Mouse (Mus musculus): ENCODE data around the gene Il13ra2. TPM values are rescaled to one million over a fixed set of nuclear protein-coding genes. Genes with fewer than 3 reads are reported as not detected.

The Il13ra2 gene
- total and polyA plus RNA-seq, 3 experiments = not detected

Other genes with a start within 250 kb of the Il13ra2 start
- gene Vmn1r239-ps, start 24.5 kb upstream of the Il13ra2 start, total RNA-seq (2014; fragmentation: Nextera tagmentation) = not detected in 2 replicates
- gene Vmn1r239-ps, start 24.5 kb upstream of the Il13ra2 start, total RNA-seq (2017) = not detected in 2 replicates
- gene Vmn1r239-ps, start 24.5 kb upstream of the Il13ra2 start, polyA plus RNA-seq (2012) = not detected in 2 replicates
- gene Lrch2, start 124.9 kb upstream of the Il13ra2 start, total RNA-seq (2014; fragmentation: Nextera tagmentation) = not detected in 2 replicates
- under 0.01 TPM in 1 of 2 replicates, not detected in the other for gene Lrch2, start 124.9 kb upstream of the Il13ra2 start, total RNA-seq (2017)
- gene Lrch2, start 124.9 kb upstream of the Il13ra2 start, polyA plus RNA-seq (2012) = not detected in 2 replicates

All from G1E (cell line).